Mouse (Mus musculus) urinary bladder, adult 2 months (tissue): ENCODE measurements around the gene Tead4. TPM values are rescaled to one million over a fixed set of nuclear protein-coding genes. Genes with fewer than 3 reads are reported as not detected.

Experiments
- polyA plus RNA-seq: library from polyadenylated mRNA; depleted of rRNA; stranded (reverse); fragments of >200 nt; gene quantifications from 2 replicates; pipeline ENCODE4 v1.2.3, GENCODE M21; 2012; rRNA removed

Tead4 gene
- polyA plus RNA-seq, 1 experiment, result 0.50 TPM

Other genes starting within 250 kb of the Tead4 start
- 112 and 128 TPM in 2 replicates for gene Tspan9, start 157.2 kb downstream of the Tead4 start, polyA plus RNA-seq
- gene Tulp3, start 55.0 kb upstream of the Tead4 start, polyA plus RNA-seq, result 22.6 TPM in 2 replicates
- 12.9 and 18.6 TPM in 2 replicates for gene Rhno1, start 62.1 kb upstream of the Tead4 start, polyA plus RNA-seq
- gene Foxm1, start 62.1 kb upstream of the Tead4 start, polyA plus RNA-seq, result 4.7 and 5.0 TPM in 2 replicates
- gene Tex52, start 74.6 kb upstream of the Tead4 start, polyA plus RNA-seq, result 0.10 TPM in 1 of 2 replicates, not detected in the other
- not detected in 2 replicates for gene Gm44596, start 74.7 kb upstream of the Tead4 start, polyA plus RNA-seq
- 5.0 and 5.6 TPM in 2 replicates for gene Nrip2, start 98.5 kb upstream of the Tead4 start, polyA plus RNA-seq
- 10.9 and 15.7 TPM in 2 replicates for gene Itfg2, start 124.1 kb upstream of the Tead4 start, polyA plus RNA-seq
- 115 and 121 TPM in 2 replicates for gene Fkbp4, start 137.9 kb upstream of the Tead4 start, polyA plus RNA-seq
- gene Pzp, start 225.9 kb upstream of the Tead4 start, polyA plus RNA-seq, result 0.09 TPM in 1 of 2 replicates, not detected in the other